Mouse (Mus musculus) lung, postnatal 10 days (tissue): ENCODE measurements around the gene Galnt2.
A peak's percentile ranks its signal among the peaks of the same experiment; 100 is the strongest.

Source experiments
- DNase-seq: peaks from one replicate; pipeline ENCODE4 v3.0.0; 2021

The Galnt2 gene

GRCm38 (mm10) chr8:124231176-124231484 is at the start of gene Galnt2:
Gene Galnt2 (plus strand): TSS chr8:124231391.
- peak; percentile 90 for DNase-seq

DNA sequence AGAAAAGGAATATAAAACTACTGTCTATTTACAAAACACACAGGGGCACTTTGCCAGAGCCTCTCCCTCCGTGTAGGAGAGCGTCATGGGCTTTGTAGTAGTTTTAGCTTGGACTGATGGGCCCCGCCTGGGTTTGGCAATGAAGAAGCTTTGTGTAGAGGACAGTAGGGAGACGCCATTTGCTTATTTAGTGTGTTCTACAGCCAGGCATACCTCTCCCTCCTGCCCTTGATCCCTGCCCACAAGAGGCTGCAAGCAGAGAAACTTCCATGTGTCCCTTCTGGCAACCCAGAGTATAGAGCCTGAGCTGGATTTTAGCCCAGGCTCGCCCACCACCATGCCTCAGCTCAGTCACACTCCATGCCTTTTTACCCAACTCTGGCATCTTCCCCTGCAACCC is 49.4 kb upstream of the Galnt2 start:
- DNase-seq = peak; percentile 51

DNA sequence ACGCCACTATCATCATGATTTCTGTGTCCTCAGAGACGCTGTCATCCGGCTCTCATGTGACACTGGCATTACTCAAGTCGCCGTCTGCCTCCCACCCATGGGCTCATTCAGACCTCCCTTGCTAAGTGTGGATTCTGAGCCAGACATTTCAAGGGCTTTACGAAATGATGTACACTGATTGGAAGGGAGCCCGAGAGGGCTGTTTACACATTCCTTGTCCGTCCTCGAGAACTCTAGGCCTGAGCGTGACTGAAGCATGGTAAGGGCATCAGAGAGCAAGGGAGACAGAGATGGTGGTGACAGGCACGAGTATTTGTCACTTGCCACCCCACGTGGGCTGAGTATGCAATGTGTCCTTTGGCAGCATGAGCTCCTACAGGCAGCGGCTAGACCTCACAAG is 49.0 kb upstream of the Galnt2 start:
- peak; percentile 91 for DNase-seq

DNA sequence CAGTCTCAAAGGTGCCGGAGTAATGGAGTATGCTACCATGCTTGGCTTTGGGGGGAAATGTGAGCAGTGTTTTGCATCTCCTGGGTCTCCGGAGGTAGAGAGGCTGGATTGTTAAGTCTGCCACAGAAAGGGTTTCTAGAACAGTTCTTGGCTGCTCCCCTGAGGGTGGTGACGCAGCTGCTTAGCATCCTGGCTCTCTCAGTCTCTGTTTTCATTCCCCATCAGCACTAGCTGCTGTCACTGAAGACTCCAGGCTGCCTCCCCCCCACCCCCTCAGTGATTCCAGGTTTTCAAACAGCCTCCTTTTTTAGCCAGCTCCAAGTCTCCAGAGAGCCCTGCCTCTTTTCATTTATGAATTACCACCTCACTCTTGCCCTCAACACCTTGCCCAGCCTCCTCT is 47.1 kb upstream of the Galnt2 start:
- DNase-seq = peak; percentile 53

DNA sequence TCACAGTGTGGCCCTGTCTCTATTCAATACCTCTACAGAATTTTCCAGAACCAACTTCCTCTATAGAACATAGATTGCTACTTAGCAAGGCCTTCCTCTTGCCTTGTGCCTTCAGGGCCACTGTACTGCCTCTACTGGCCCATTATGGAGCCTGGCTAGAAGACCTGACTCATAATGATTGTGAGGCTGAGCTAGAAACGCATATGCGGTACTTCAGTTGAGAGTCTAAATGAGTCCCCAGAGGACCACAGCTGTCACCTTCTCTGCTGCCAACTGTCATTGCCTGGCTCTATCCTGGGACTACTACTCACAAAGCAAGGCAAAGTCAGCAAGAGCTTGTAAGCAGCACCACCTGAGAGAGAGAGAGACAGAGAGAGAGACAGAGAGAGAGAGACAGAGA is 46.7 kb upstream of the Galnt2 start:
- no peak for DNase-seq

GRCm38 (mm10) chr8:124185081-124185480 is 46.1 kb upstream of the Galnt2 start:
- no peak for DNase-seq

GRCm38 (mm10) chr8:124190388-124190787 is 40.8 kb upstream of the Galnt2 start:
- DNase-seq = no peak

GRCm38 (mm10) chr8:124192242-124192641 is 38.9 kb upstream of the Galnt2 start:
- no peak for DNase-seq

DNA sequence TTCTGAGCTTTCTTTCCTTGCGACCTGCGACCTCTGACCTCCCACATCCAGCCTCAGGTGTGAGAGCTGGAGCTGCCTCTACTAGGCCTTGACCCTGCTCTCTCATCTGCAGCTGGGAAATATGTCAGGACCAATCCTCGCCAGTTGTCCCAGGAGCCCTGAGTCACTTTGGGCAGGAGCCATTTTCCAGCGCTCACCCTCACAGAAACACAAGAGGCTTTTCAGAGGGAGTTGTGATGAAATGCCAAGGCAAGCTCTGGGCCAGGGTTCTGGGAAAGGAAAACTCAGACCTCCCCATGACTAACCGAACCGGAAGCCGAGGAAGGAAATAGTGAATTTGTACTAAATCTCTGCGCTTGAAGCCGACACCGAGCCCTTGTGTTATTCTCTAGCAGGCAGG is 38.2 kb upstream of the Galnt2 start:
- DNase-seq = peak; percentile 80

- no peak for DNase-seq
Observed at GRCm38 (mm10) chr8:124193992-124194391, 37.2 kb upstream of the Galnt2 start.

DNA sequence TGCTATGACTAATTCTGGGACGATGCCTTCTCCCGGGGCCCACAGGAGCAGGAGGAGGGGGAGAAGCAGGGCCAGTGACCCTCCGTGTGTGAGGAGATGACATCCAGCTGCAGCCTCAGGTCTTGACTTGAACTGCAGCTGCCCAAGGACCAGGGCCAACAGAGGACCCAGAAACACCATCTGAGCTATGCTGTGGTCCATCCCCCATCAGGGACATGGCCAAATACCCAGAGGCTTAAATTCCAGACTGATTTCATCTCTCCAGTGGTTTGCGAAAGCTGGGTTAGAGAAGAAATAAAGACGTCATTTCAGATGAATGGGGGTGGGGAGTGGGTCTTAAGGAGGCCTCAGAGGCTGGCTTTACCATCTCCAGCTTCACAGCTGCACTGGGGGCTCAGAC is 35.0 kb upstream of the Galnt2 start:
- peak; percentile 85 for DNase-seq

DNA sequence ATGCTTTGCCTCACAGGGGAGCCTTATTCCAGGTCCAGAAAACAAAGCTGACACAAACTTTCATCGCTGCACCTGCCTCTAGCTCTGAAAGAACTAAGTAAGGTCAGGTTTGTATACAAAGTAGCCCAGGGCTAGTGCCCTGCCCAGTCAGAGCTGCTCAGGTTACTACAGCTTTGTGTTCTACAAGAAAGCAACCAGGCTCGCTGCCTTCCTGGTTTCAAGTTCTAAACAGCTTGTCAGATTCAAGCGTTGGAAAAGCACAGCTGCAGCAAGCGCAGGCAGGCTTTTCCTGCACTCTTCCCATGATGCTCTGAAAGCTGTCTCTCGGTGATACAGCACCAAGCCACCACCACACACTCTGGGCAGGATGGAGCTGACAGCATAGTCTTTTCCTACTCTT is 34.4 kb upstream of the Galnt2 start:
- no peak for DNase-seq

- DNase-seq = no peak
Observed at GRCm38 (mm10) chr8:124198230-124198629, 33.0 kb upstream of the Galnt2 start.

- DNase-seq = peak; percentile 57
Observed at GRCm38 (mm10) chr8:124200400-124200799, 30.8 kb upstream of the Galnt2 start.

GRCm38 (mm10) chr8:124201706-124202105 is 29.5 kb upstream of the Galnt2 start:
- DNase-seq = peak; percentile 35

GRCm38 (mm10) chr8:124202895-124203294 is 28.3 kb upstream of the Galnt2 start:
- no peak for DNase-seq

- no peak for DNase-seq
Observed at GRCm38 (mm10) chr8:124204001-124204601, 27.1 kb upstream of the Galnt2 start.

GRCm38 (mm10) chr8:124212148-124212547 is 19.0 kb upstream of the Galnt2 start:
- no peak for DNase-seq

- DNase-seq = no peak
Observed at GRCm38 (mm10) chr8:124216951-124217350, 14.2 kb upstream of the Galnt2 start.

DNA sequence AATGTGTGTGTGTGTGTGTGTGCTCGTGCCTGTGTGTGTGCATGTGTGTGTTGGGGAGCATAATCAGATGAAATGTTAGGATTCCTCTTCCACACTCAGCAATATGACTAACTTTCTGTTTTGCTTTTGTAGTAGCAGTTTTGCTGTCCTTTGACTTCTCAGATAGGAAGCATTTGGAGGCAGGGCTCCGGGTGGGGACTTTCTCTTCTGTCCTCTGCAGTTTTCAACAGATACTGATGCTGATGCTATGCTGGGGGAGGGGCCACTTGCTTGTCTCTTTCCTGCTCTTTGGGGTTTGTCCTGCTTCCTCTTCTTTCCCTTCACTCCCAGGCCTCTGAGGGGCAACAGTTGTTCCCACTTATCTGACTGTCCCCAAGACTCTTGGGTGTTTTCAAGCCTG is 1.3 kb upstream of the Galnt2 start:
- no peak for DNase-seq

DNA sequence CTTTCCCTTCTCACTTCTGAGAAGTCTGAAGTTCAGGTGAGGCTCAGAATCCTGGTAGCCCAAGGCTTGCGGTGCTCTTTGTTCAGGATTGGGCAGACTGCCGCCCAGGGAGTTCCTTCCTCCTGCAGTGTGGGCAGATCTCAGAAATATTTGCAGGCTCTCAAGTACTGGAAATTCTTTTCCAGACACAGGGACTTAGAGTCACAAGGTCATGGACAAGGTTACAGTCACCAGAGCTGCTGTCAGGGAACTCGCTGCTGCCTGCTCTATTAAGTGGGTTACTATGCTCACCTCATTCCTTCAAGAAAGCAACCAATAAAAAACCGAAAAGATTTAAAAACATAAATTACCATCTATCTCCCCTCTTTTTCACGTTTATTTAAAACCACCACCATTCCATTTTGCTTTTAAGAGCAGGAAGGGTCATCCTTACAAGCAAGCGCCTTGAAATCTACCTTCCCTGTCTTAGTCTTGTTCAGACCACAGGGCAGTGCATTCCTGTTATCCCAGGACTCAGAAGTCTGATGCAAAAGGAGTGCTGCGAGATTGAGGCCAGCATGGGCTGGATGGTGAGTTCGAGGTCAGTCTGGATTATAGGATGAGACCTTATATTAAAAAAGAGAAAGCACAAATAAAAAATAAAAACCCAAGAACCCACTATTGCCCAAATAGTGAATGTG is 555 bp upstream of the Galnt2 start:
- no peak for DNase-seq

DNA sequence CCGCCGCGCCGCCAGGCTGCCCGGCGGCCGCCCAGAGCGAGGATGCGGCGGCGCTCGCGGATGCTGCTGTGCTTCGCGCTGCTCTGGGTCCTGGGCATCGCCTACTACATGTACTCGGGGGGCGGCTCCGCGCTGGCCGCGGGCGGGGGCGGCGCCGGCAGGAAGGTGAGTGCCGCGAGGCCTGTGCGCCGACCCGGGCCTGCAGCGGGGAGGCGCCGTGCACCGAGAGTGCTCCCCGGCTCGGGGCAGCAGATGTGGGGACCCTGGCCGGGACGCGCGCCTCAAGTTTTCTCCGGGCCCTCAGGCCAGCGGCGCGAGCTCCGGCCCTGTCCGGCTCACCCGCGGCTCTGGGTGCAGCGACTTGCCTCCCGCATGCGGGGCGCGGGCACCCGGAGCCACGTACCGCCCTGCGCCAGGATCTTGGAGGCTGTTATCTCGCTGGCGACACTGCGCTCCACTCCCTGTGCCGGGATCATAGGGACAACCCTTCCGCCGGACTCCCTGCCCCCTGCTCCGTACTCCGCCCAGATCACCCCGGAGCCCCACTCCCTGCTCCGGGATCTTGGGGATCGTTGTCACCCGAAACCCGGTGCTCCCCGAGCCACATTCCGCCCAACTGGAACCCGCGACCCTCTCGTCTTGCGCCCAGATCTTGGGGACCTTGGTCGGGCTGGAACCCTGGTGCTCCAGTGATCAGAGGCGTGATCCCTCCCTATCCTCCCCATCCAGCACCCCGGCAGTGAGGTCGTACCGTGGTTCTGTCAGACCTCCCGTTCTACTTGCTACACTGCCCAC is 491 bp downstream of the Galnt2 start:
- peak; percentile 73 for DNase-seq

DNA sequence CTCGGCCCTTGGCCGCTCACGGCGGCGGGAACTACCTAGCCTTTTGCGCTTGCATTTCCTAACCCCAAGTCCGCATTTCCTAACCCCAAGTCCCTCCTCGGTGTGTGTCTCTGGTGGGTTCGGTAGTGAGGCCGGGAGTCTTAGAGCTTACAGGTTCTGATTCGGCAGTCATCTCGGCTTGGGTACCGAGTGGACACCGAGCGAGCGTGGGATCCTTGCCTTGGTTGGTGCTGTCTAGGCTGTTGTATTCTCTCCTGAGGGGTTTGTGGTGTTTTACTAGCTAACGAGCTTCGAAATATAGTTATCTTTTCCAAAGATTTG is 1.0 kb downstream of the Galnt2 start:
- no peak for DNase-seq

GRCm38 (mm10) chr8:124234496-124234895 is 3.3 kb downstream of the Galnt2 start:
- no peak for DNase-seq
